Mouse (Mus musculus) forebrain, embryonic 14.5 days (tissue): Measurements from ENCODE around the gene Mtap. TPM values are rescaled to one million over a fixed set of nuclear protein-coding genes. Genes with fewer than 3 reads are reported as not detected.

Experiments used
- ATAC-seq: fragments of 200-750 bp; cut with Nextera tagmentation; 2 replicates; pipeline ENCODE4 v1.8.0; 2017; ENCODE audit warnings: mild to moderate bottlenecking, moderate library complexity
- DNase-seq: peaks from one replicate; pipeline ENCODE4 v3.0.0-alpha.2; 2015; ENCODE audit warnings: low spot score
- H3K27ac ChIP-seq: fragments of 300-500 bp; sonication (generic); 2 replicates; pipeline ENCODE4 v1.5.1; 2014; ENCODE audit warnings: low read depth, mild to moderate bottlenecking, control low read depth, low read length, moderate library complexity
- H3K27me3 ChIP-seq: fragments of 300-500 bp; sonication (generic); replicated peaks from 2 replicates; pipeline ENCODE4 v1.6.1; 2014; ENCODE audit warnings: low read length, control low read depth, mixed read lengths; ENCODE audit not compliant: control insufficient read depth, insufficient read depth
- H3K36me3 ChIP-seq: fragments of 300-500 bp; sonication (generic); 2 replicates; pipeline ENCODE4 v1.6.1; 2014; ENCODE audit warnings: low read length, control low read depth; ENCODE audit not compliant: control insufficient read depth, insufficient read depth
- H3K4me1 ChIP-seq: fragments of 300-500 bp; sonication (generic); 2 replicates; pipeline ENCODE4 v1.6.1; 2014; ENCODE audit warnings: antibody characterized with exemption, low read length, control low read depth; ENCODE audit not compliant: control insufficient read depth, insufficient read depth
- H3K4me2 ChIP-seq: fragments of 300-500 bp; sonication (generic); 2 replicates; pipeline ENCODE4 v1.6.1; 2014; ENCODE audit warnings: mild to moderate bottlenecking, control low read depth, low read length
- H3K4me3 ChIP-seq: fragments of 300-500 bp; sonication (generic); 2 replicates; pipeline ENCODE4 v1.5.1; 2014; ENCODE audit warnings: low read depth, low read length, control low read depth
- H3K9ac ChIP-seq: fragments of 300-500 bp; sonication (generic); 2 replicates; pipeline ENCODE4 v1.6.1; 2014; ENCODE audit warnings: mild to moderate bottlenecking, low read length, control low read depth, moderate library complexity
- H3K9me3 ChIP-seq: fragments of 300-500 bp; sonication (generic); replicated peaks from 2 replicates; pipeline ENCODE4 v1.6.1; 2016; ENCODE audit warnings: low read length, control low read depth, mixed read lengths; ENCODE audit not compliant: control insufficient read depth
- WGBS: fragments of 180-500 bp; shearing (Covaris S2); extraction: QIAGEN DNeasy Blood & Tissue Kit; methylation state at CpG from one replicate; pipeline ENCODE4 v1.1.7; 2014; 5-methylcytosine and 5-hydroxymethylcytosine counted together
- polyA plus RNA-seq: library from polyadenylated mRNA; unstranded; fragments of >200 nt; fragmentation: Nextera tagmentation; extraction: Ambion mirVana; gene quantifications from 2 replicates; pipeline ENCODE4 v1.2.1, GENCODE M21; 2014

Mtap gene
- polyA plus RNA-seq, 1 experiment from 2014 or later: 34.3 TPM

DNA sequence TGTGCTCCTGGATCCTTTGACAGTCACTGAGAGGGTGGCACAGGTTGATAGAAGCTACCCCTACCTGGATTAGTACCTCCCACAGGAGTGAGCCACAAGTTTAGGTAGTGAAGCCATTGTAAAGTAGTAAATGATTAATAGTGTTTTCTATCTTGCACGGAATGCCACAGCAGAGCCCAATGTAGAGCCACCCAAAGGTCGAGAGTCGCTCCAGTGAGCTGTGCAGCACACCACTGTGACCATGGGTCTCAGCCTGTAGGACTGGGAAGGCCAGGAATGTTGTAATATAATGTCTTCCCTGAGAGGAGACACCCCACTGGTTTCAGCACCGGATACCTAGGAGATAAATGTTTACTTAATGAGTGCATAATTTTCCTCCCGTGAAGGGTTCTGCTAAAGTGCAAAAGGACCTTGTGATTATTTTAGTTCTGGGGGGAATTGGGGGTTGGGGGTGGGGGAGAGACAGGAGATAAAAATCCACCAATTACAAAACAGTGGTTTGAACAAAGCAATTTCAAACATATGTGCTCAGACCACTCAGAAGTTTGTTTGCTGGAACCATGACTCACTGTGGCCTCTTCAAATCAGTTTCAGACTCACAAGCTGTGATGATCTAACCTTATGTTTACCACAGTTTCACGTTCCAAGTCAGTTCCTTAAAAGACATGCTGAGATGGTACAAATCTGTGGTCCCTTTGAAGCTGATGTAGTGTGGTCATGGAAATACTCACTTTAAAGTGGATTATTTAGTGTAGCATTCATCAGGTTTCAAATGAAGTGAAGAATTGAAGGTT, 40.8 kb downstream of the Mtap start:
- Histone ChIP-seq H3K9me3 (no peaks in the 10 kb centered on the region), H3K9ac (no peak overlapping the region), H3K4me2 (no peak overlapping the region), H3K4me3 (no peak overlapping the region), H3K4me1 (no peaks in the 10 kb centered on the region), H3K27me3 (no peaks in the 10 kb centered on the region), H3K36me3 (peaks cover 58% of the 10 kb centered on the region), H3K27ac (no peak overlapping the region)
- WGBS: 90% methylated on average over 6 of the region's 6 CpGs
- ATAC-seq (no peak), DNase-seq (no peak)

DNA sequence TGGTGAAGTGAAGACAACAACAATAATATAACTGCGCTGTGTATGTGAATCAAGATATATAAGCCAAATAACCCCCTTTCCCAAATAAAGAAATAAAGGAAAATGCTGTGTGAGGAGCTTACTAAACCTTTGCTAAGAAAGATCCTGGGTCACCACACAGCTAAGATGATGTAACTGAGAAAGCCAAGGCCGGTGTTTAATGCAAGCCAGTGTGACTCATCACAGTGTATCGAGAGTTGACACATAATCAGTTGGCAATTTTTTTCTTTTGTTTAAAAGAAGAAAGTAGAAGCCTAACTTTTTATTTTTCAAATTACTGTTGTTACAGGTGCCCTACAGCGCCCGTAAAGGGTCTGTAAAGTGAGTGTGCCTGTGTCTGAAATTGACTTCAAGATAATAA, 43.2 kb downstream of the Mtap start:
- Histone ChIP-seq H3K9me3 (no peaks in the 10 kb centered on the region), H3K4me3 (no peak overlapping the region), H3K9ac (no peak overlapping the region), H3K4me1 (no peaks in the 10 kb centered on the region), H3K36me3 (peaks cover 40% of the 10 kb centered on the region), H3K27me3 (no peaks in the 10 kb centered on the region), H3K27ac (no peak overlapping the region), H3K4me2 (no peak overlapping the region)
- DNase-seq (no peak), ATAC-seq (no peak)
- WGBS: 99% methylated on average over 5 of the region's 5 CpGs

DNA sequence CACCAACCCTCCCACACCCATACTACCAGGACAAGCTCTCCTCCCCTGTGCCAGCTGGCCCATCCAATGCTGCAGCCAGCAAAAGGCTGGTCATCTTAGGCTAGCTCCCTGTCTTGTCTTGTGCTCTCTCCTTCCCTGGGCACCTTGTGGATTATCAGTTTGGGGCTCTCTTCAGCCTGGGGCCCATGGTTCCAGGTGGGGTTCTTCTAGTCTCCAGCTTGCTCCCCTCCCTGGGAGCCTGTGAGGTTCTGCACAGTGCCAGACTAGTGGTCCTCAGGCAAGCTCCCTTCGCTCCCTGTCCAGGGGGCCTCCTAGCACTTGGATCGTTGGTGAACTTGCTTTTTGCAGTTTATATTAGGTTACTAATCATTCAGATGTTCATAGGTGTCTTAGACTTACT, 44.7 kb downstream of the Mtap start:
- DNase-seq (no peak), ATAC-seq (no peak)
- 97% methylated on average over 2 of the region's 2 CpGs for WGBS
- Histone ChIP-seq H3K4me1 (no peaks in the 10 kb centered on the region), H3K9ac (no peak overlapping the region), H3K27ac (no peak overlapping the region), H3K4me3 (no peak overlapping the region), H3K4me2 (no peak overlapping the region), H3K27me3 (no peaks in the 10 kb centered on the region), H3K9me3 (no peaks in the 10 kb centered on the region), H3K36me3 (peaks cover 26% of the 10 kb centered on the region)

DNA sequence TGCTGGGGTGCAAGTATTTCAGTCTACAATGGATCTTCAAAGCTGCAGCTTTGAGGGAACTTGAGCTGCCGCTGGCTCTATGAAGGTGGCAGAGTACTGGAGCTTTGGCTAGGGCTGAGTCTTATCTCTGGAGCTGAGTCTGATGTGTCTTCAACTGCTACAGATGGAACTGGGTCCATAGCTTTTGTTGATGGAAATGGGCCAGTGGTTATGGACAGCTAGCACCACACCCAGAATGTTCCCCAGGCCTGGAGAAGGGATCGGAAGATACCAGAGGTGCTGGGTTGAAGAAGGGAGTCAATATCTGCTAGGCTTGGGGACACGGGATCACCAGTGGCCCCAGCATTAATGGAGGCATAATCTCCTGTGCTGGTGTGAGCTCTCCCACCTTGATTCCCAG, 45.6 kb downstream of the Mtap start:
- Histone ChIP-seq H3K9ac (no peak overlapping the region), H3K4me1 (no peaks in the 10 kb centered on the region), H3K4me2 (no peak overlapping the region), H3K4me3 (no peak overlapping the region), H3K27me3 (no peaks in the 10 kb centered on the region), H3K27ac (no peak overlapping the region), H3K36me3 (peaks cover 26% of the 10 kb centered on the region), H3K9me3 (no peaks in the 10 kb centered on the region)
- DNase-seq (no peak), ATAC-seq (no peak)
- 100% methylated on average over 3 of the region's 3 CpGs for WGBS

DNA sequence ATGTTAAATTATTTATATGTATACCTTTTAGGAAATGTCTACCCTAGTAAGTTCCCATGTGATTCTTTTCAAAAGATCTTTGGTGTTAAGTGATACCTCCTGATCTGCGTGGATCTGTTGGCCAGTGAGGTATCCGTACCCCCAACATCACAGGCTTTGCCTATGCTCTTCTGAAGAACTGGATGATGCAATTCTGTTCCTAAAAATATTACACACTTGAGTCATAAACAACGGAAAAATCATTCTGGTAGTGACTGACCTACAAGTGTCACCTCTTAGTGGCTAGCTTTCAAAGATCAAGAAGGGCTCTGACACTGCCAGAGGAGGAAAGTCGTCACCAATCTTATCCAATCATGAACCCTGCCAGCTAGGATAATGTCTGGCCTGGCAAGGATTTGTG, 58.6 kb downstream of the Mtap start:
- no peak overlapping the region for H3K9ac ChIP-seq
- H3K4me1 ChIP-seq: no peaks in the 10 kb centered on the region
- no peaks in the 10 kb centered on the region for H3K27me3 ChIP-seq
- 86% methylated on average over 4 of the region's 4 CpGs for WGBS
- no peaks in the 10 kb centered on the region for H3K36me3 ChIP-seq
- H3K4me2 ChIP-seq: no peak overlapping the region
- ATAC-seq: no peak
- H3K9me3 ChIP-seq: no peaks in the 10 kb centered on the region
- no peak overlapping the region for H3K4me3 ChIP-seq
- no peak overlapping the region for H3K27ac ChIP-seq
- no peak for DNase-seq

DNA sequence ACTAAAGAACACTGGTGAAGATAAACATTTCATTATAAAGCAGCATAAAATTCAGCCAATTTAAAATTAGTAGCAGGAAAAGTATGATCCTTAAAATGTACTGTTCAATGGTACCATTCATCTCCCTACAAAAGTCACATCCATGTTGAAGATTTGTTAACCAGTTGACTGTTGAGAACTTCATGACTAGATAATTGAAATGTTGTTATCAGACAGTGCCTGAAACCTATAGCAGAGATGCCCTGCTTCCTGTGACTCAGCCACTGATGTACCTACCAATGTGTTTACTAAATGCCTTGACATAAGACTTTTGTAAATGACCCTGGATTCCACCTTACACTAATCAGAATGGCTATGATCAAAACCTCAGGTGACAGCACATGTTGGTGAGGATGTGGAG, 60.2 kb downstream of the Mtap start:
- H3K4me3 ChIP-seq: no peak overlapping the region
- no peak overlapping the region for H3K9ac ChIP-seq
- H3K27ac ChIP-seq: no peak overlapping the region
- H3K4me1 ChIP-seq: no peaks in the 10 kb centered on the region
- H3K27me3 ChIP-seq: no peaks in the 10 kb centered on the region
- DNase-seq (no peak), ATAC-seq (no peak)
- no peak overlapping the region for H3K4me2 ChIP-seq
- H3K9me3 ChIP-seq: no peaks in the 10 kb centered on the region
- H3K36me3 ChIP-seq: no peaks in the 10 kb centered on the region

DNA sequence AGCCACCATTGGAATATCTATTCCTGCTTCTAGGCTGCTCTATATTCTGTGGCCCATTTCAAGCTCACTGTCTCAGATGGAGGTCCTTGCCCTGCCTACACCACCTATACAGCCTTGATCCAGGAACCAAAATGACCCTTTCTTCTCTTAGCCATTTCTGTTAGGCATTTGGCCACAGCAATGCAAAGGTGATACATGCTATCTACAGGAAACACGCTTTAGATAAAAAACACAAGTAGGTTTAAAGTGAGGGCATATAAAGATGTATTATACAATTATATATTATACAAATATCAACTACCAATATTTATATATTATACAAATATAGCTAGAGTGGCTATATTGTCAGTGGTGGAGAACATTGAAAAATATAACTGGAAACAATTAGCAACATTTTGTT, 63.9 kb downstream of the Mtap start:
- H3K27me3 ChIP-seq: no peaks in the 10 kb centered on the region
- no peaks in the 10 kb centered on the region for H3K4me1 ChIP-seq
- DNase-seq (no peak), ATAC-seq (no peak)
- no peak overlapping the region for H3K27ac ChIP-seq
- H3K9ac ChIP-seq: no peak overlapping the region
- H3K4me2 ChIP-seq: no peak overlapping the region
- WGBS: 96% methylated on average over 1 of the region's 1 CpGs
- no peaks in the 10 kb centered on the region for H3K9me3 ChIP-seq
- no peaks in the 10 kb centered on the region for H3K36me3 ChIP-seq
- H3K4me3 ChIP-seq: no peak overlapping the region

DNA sequence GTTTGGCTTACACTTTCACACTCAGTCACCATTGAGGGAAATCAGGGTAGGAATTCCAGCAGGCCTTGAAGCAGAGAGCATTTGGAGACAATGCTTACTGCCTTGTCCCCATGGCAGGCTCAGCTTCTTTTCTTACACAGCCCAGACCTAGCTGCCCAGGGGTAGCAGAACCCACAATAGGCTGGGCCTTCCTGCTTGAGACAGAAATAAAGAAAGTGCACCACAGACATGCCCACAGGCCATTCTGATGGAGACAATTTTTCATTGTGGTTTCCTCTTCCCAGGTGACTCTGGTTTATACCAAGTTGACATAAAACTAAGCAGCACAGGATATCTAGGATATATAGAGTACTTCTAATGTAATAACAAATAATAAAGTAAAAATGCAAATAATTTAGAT, 72.4 kb downstream of the Mtap start:
- Histone ChIP-seq H3K9ac (no peak overlapping the region), H3K27ac (no peak overlapping the region), H3K36me3 (no peaks in the 10 kb centered on the region), H3K9me3 (no peaks in the 10 kb centered on the region), H3K4me3 (no peak overlapping the region), H3K27me3 (no peaks in the 10 kb centered on the region), H3K4me2 (no peak overlapping the region), H3K4me1 (no peaks in the 10 kb centered on the region)
- DNase-seq (no peak), ATAC-seq (no peak)

DNA sequence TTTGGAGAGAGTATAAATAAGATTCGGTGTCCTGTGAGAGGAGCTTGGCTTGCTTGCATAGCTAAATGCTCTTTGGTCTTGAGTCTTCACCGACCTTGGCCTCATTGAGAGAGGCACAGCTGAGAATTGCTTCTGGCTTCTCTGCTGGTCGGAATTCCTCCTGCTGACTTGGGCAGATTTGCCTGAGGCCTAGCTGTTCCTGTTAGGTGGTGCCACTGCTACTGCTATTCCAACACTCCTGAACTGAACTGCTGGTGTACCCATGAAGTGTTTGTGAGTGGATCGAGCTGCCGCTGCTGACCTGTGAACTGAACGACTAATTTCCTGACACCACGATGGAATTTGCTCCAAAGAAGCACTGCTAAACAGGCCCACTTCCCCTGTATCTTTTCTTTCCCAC, 73.4 kb downstream of the Mtap start:
- DNase-seq (no peak), ATAC-seq (no peak)
- Histone ChIP-seq H3K9me3 (no peaks in the 10 kb centered on the region), H3K9ac (no peak overlapping the region), H3K4me3 (no peak overlapping the region), H3K36me3 (no peaks in the 10 kb centered on the region), H3K4me2 (no peak overlapping the region), H3K27me3 (no peaks in the 10 kb centered on the region), H3K27ac (no peak overlapping the region), H3K4me1 (no peaks in the 10 kb centered on the region)
- 84% methylated on average over 7 of the region's 7 CpGs for WGBS
